Mouse (Mus musculus): Measurements from ENCODE around the gene Ugt2b34. TPM values are rescaled to one million over a fixed set of nuclear protein-coding genes. Genes with fewer than 3 reads are reported as not detected.
"Not testable (repeated sequence)": the region's sequence is repeated elsewhere in the genome, so short reads cannot be mapped to it uniquely, and the experiment has no call there.

The Ugt2b34 gene
- total RNA-seq (2021), result not detected

- DNase-seq (ENCODE audit: extremely low spot score in 1 of 2, low spot score in 1 of 2), result no peak
Observed at GRCm38 (mm10) chr5:86906758-86907157, at the start of gene Ugt2b34. Ugt2b34 (minus strand) TSS chr5:86906937.

GRCm38 (mm10) chr5:86942111-86942510 is 35.4 kb upstream of the Ugt2b34 start:
- DNase-seq (ENCODE audit: extremely low spot score in 1 of 2, low spot score in 1 of 2), result no peak

GRCm38 (mm10) chr5:86926426-86926825 is 19.7 kb upstream of the Ugt2b34 start, which contains the start of gene Ugt2b1:
Ugt2b1 (minus strand) TSS chr5:86926530.
- DNase-seq (ENCODE audit: extremely low spot score in 1 of 2, low spot score in 1 of 2), result no peak

- no peak for DNase-seq (ENCODE audit: extremely low spot score in 1 of 2, low spot score in 1 of 2)
Observed at GRCm38 (mm10) chr5:86920661-86921233, 14.0 kb upstream of the Ugt2b34 start.

- DNase-seq (ENCODE audit: extremely low spot score in 1 of 2, low spot score in 1 of 2), result no peak
Observed at GRCm38 (mm10) chr5:86911357-86912099, 4.8 kb upstream of the Ugt2b34 start.

GRCm38 (mm10) chr5:86910770-86911169 is 4.0 kb upstream of the Ugt2b34 start:
- DNase-seq (ENCODE audit: extremely low spot score in 1 of 2, low spot score in 1 of 2), result no peak

- no peak for DNase-seq (ENCODE audit: extremely low spot score in 1 of 2, low spot score in 1 of 2)
Observed at GRCm38 (mm10) chr5:86889933-86890332, 16.8 kb downstream of the Ugt2b34 start.

GRCm38 (mm10) chr5:86888420-86888819 is 18.3 kb downstream of the Ugt2b34 start:
- no peak for DNase-seq (ENCODE audit: extremely low spot score in 1 of 2, low spot score in 1 of 2)

GRCm38 (mm10) chr5:86887081-86887480 is 19.7 kb downstream of the Ugt2b34 start:
- no peak for DNase-seq (ENCODE audit: extremely low spot score in 1 of 2, low spot score in 1 of 2)

- no peak for DNase-seq (ENCODE audit: extremely low spot score in 1 of 2, low spot score in 1 of 2)
Observed at GRCm38 (mm10) chr5:86886620-86887019, 20.1 kb downstream of the Ugt2b34 start.

- no peak for DNase-seq (ENCODE audit: extremely low spot score in 1 of 2, low spot score in 1 of 2)
Observed at GRCm38 (mm10) chr5:86871877-86872276, 34.9 kb downstream of the Ugt2b34 start.

- DNase-seq (ENCODE audit: extremely low spot score in 1 of 2, low spot score in 1 of 2), result no peak
Observed at GRCm38 (mm10) chr5:86858336-86858735, 48.4 kb downstream of the Ugt2b34 start.

GRCm38 (mm10) chr5:86857682-86858081 is 49.1 kb downstream of the Ugt2b34 start:
- no peak for DNase-seq (ENCODE audit: extremely low spot score in 1 of 2, low spot score in 1 of 2)

- not testable (repeated sequence) for DNase-seq (ENCODE audit: extremely low spot score in 1 of 2, low spot score in 1 of 2)
Observed at GRCm38 (mm10) chr5:86856505-86856904, 50.2 kb downstream of the Ugt2b34 start.

GRCm38 (mm10) chr5:86851658-86852057 is 55.1 kb downstream of the Ugt2b34 start:
- DNase-seq (ENCODE audit: extremely low spot score in 1 of 2, low spot score in 1 of 2), result no peak

- peak in 1 of 2 experiments; percentile 29 for DNase-seq (ENCODE audit: extremely low spot score in 1 of 2, low spot score in 1 of 2)
Observed at GRCm38 (mm10) chr5:86850104-86850503, 56.6 kb downstream of the Ugt2b34 start.

- not testable (repeated sequence) for DNase-seq (ENCODE audit: extremely low spot score in 1 of 2, low spot score in 1 of 2)
Observed at GRCm38 (mm10) chr5:86841261-86841660, 65.5 kb downstream of the Ugt2b34 start.

GRCm38 (mm10) chr5:86840207-86840606 is 66.5 kb downstream of the Ugt2b34 start:
- DNase-seq (ENCODE audit: extremely low spot score in 1 of 2, low spot score in 1 of 2), result no peak

Measured in layer of hippocampus, postnatal 25 days (tissue).